Mouse (Mus musculus) forebrain, embryonic 12.5 days (tissue): Measurements from ENCODE around the gene Map3k11. TPM values are rescaled to one million over a fixed set of nuclear protein-coding genes. Genes with fewer than 3 reads are reported as not detected.

Experiments used
- ATAC-seq: fragments of 200-750 bp; cut with Nextera tagmentation; 2 replicates; pipeline ENCODE4 v1.8.0; 2017; ENCODE audit warnings: moderate TSS enrichment; ENCODE audit not compliant: low FRiP score
- H3K27ac ChIP-seq: fragments of 300-500 bp; sonication (generic); 2 replicates; pipeline ENCODE4 v1.5.1; 2016; ENCODE audit warnings: mild to moderate bottlenecking
- H3K27me3 ChIP-seq: fragments of 300-500 bp; sonication (generic); 2 replicates; pipeline ENCODE4 v1.6.1; 2016; ENCODE audit warnings: mild to moderate bottlenecking
- H3K36me3 ChIP-seq: fragments of 300-500 bp; sonication (generic); replicated peaks from 2 replicates; pipeline ENCODE4 v1.6.1; 2016; ENCODE audit warnings: mild to moderate bottlenecking
- H3K4me1 ChIP-seq: fragments of 300-500 bp; sonication (generic); 2 replicates; pipeline ENCODE4 v1.6.1; 2016
- H3K4me2 ChIP-seq: fragments of 300-500 bp; sonication (generic); 2 replicates; pipeline ENCODE4 v1.6.1; 2016; ENCODE audit warnings: mild to moderate bottlenecking, moderate library complexity
- H3K4me3 ChIP-seq: fragments of 300-500 bp; sonication (generic); replicated peaks from 2 replicates; pipeline ENCODE4 v1.5.1; 2016; ENCODE audit warnings: mild to moderate bottlenecking
- H3K9ac ChIP-seq: fragments of 300-500 bp; sonication (generic); 2 replicates; pipeline ENCODE4 v1.6.1; 2016; ENCODE audit warnings: mild to moderate bottlenecking
- H3K9me3 ChIP-seq: fragments of 300-500 bp; sonication (generic); 2 replicates; pipeline ENCODE4 v1.6.1; 2016
- WGBS: fragments of 180-500 bp; shearing (Covaris S2); methylation state at CpG from one replicate; pipeline ENCODE4 v1.1.7; 2016; 5-methylcytosine and 5-hydroxymethylcytosine counted together
- polyA plus RNA-seq: library from polyadenylated mRNA; unstranded; fragments of >200 nt; fragmentation: Nextera tagmentation; extraction: Ambion mirVana; gene quantifications from 2 replicates; pipeline ENCODE4 v1.2.1, GENCODE M21; 2016

Map3k11 gene
- polyA plus RNA-seq, 1 experiment from 2014 or later: 19.2 TPM

GRCm38 (mm10) chr19:5653969-5654719 lies 34.4 kb upstream of the Map3k11 start:
- Histone ChIP-seq H3K4me3 (peak overlapping the region; percentile 41), H3K27ac (no peak overlapping the region), H3K4me2 (peak overlapping the region; percentile 67), H3K27me3 (peaks cover 58% of the 10 kb centered on the region), H3K9me3 (no peaks in the 10 kb centered on the region), H3K4me1 (peaks cover 18% of the 10 kb centered on the region), H3K9ac (peak overlapping the region; percentile 47), H3K36me3 (0 out of 2 replicates have a peak, but pooled peaks cover 11% of the 10 kb centered on the region)
- under 1% methylated on average over 62 of the region's 62 CpGs for WGBS
- peak; percentile 76 for ATAC-seq

GRCm38 (mm10) chr19:5654720-5655298 lies 33.7 kb upstream of the Map3k11 start:
- Histone ChIP-seq H3K27me3 (peaks cover 58% of the 10 kb centered on the region), H3K4me2 (peak overlapping the region; percentile 67), H3K9ac (peak overlapping the region; percentile 30), H3K9me3 (no peaks in the 10 kb centered on the region), H3K36me3 (0 out of 2 replicates have a peak, but pooled peaks cover 11% of the 10 kb centered on the region), H3K27ac (no peak overlapping the region), H3K4me3 (peak overlapping the region; percentile 41), H3K4me1 (peaks cover 15% of the 10 kb centered on the region)
- ATAC-seq: no peak
- WGBS: 4% methylated on average over 43 of the region's 43 CpGs

- Histone ChIP-seq H3K9me3 (no peaks in the 10 kb centered on the region), H3K36me3 (peaks cover 18% of the 10 kb centered on the region), H3K9ac (no peak overlapping the region), H3K4me2 (no peak overlapping the region), H3K4me3 (no peak overlapping the region), H3K27ac (0 out of 2 replicates have a peak overlapping the region, but pooled peaks have one; percentile 13), H3K4me1 (peaks cover 19% of the 10 kb centered on the region), H3K27me3 (peaks cover 8% of the 10 kb centered on the region)
- ATAC-seq: no peak
- WGBS: 92% methylated on average over 16 of the region's 16 CpGs
Observed at GRCm38 (mm10) chr19:5660942-5661751, 27.4 kb upstream of the Map3k11 start.

- 83% methylated on average over 8 of the region's 8 CpGs for WGBS
- peak overlapping the region; percentile 56; the same call in 1 of the 2 replicates for H3K9ac ChIP-seq
- peak overlapping the region; percentile 39; the same call in 1 of the 2 replicates for H3K4me3 ChIP-seq
- H3K36me3 ChIP-seq: peaks cover 30% of the 10 kb centered on the region
- H3K27ac ChIP-seq: peak overlapping the region; percentile 42; the same call in 1 of the 2 replicates
- no peaks in the 10 kb centered on the region for H3K27me3 ChIP-seq
- H3K4me1 ChIP-seq: peaks cover 19% of the 10 kb centered on the region
- H3K9me3 ChIP-seq: no peaks in the 10 kb centered on the region
- peak overlapping the region; percentile 54 for H3K4me2 ChIP-seq
- ATAC-seq: no peak
Observed at GRCm38 (mm10) chr19:5662310-5662709, 26.2 kb upstream of the Map3k11 start.

- Histone ChIP-seq H3K4me1 (peaks cover 19% of the 10 kb centered on the region), H3K4me2 (peak within 1 kb of the TSS; percentile 54), H3K9me3 (no peaks in the 10 kb centered on the region), H3K27ac (peak within 1 kb of the TSS; percentile 42; the same call in 1 of the 2 replicates), H3K36me3 (peaks cover 39% of the 10 kb centered on the region), H3K4me3 (peak within 1 kb of the TSS; percentile 39), H3K27me3 (no peaks in the 10 kb centered on the region), H3K9ac (peak within 1 kb of the TSS; percentile 56)
- 1% methylated on average over 32 of the region's 32 CpGs for WGBS
- ATAC-seq: peak; percentile 90
Observed at GRCm38 (mm10) chr19:5662981-5663913, 25.3 kb upstream of the Map3k11 start, which contains the start of gene Sipa1. Gene Sipa1 (minus strand): TSS chr19:5663707.

- ATAC-seq: no peak
- H3K4me3 ChIP-seq: no peak overlapping the region
- no peak overlapping the region for H3K4me2 ChIP-seq
- 94% methylated on average over 10 of the region's 10 CpGs for WGBS
- H3K4me1 ChIP-seq: peaks cover 19% of the 10 kb centered on the region
- H3K36me3 ChIP-seq: peaks cover 54% of the 10 kb centered on the region
- H3K9me3 ChIP-seq: no peaks in the 10 kb centered on the region
- no peak overlapping the region for H3K27ac ChIP-seq
- H3K9ac ChIP-seq: no peak overlapping the region
- H3K27me3 ChIP-seq: no peaks in the 10 kb centered on the region
Observed at GRCm38 (mm10) chr19:5664669-5665257, 23.8 kb upstream of the Map3k11 start.

- Histone ChIP-seq H3K4me1 (peaks cover 19% of the 10 kb centered on the region), H3K9me3 (no peaks in the 10 kb centered on the region), H3K4me3 (no peak overlapping the region), H3K36me3 (peaks cover 61% of the 10 kb centered on the region), H3K9ac (no peak overlapping the region), H3K27ac (no peak overlapping the region), H3K4me2 (no peak overlapping the region), H3K27me3 (no peaks in the 10 kb centered on the region)
- 89% methylated on average over 15 of the region's 15 CpGs for WGBS
- no peak for ATAC-seq
Observed at GRCm38 (mm10) chr19:5665465-5665864, 23.1 kb upstream of the Map3k11 start.

GRCm38 (mm10) chr19:5666386-5666785 lies 22.2 kb upstream of the Map3k11 start:
- H3K4me1 ChIP-seq: peaks cover 17% of the 10 kb centered on the region

GRCm38 (mm10) chr19:5668372-5668771 lies 20.2 kb upstream of the Map3k11 start:
- H3K9me3 ChIP-seq: no peaks in the 10 kb centered on the region
- H3K4me2 ChIP-seq: no peak overlapping the region
- 90% methylated on average over 4 of the region's 4 CpGs for WGBS
- H3K36me3 ChIP-seq: peaks cover 90% of the 10 kb centered on the region
- no peak for ATAC-seq
- H3K4me1 ChIP-seq: peaks cover 8% of the 10 kb centered on the region
- H3K27ac ChIP-seq: no peak overlapping the region
- H3K27me3 ChIP-seq: no peaks in the 10 kb centered on the region
- H3K4me3 ChIP-seq: no peak overlapping the region
- H3K9ac ChIP-seq: no peak overlapping the region

More at GRCm38 (mm10) chr19:5666386-5666785, 22.2 kb upstream of the Map3k11 start:
- H3K9ac ChIP-seq: no peak overlapping the region; the same call in 1 of the 2 replicates
- no peaks in the 10 kb centered on the region for H3K9me3 ChIP-seq
- H3K27ac ChIP-seq: no peak overlapping the region
- H3K4me3 ChIP-seq: no peak overlapping the region
- ATAC-seq: no peak
- H3K27me3 ChIP-seq: no peaks in the 10 kb centered on the region
- 92% methylated on average over 18 of the region's 18 CpGs for WGBS
- peaks cover 70% of the 10 kb centered on the region for H3K36me3 ChIP-seq
- no peak overlapping the region for H3K4me2 ChIP-seq

- Histone ChIP-seq H3K27ac (no peak overlapping the region), H3K36me3 (peaks cover 92% of the 10 kb centered on the region), H3K9ac (no peak overlapping the region), H3K4me3 (no peak overlapping the region), H3K4me2 (no peak overlapping the region), H3K4me1 (no peaks in the 10 kb centered on the region), H3K9me3 (no peaks in the 10 kb centered on the region), H3K27me3 (no peaks in the 10 kb centered on the region)
- 91% methylated on average over 4 of the region's 4 CpGs for WGBS
- no peak for ATAC-seq
Observed at GRCm38 (mm10) chr19:5680432-5680831, 8.1 kb upstream of the Map3k11 start.

GRCm38 (mm10) chr19:5684236-5684635 lies 4.3 kb upstream of the Map3k11 start:
- Histone ChIP-seq H3K4me2 (no peak overlapping the region), H3K36me3 (peaks cover 74% of the 10 kb centered on the region), H3K27ac (no peak overlapping the region), H3K4me3 (no peak overlapping the region), H3K9ac (no peak overlapping the region), H3K9me3 (no peaks in the 10 kb centered on the region), H3K27me3 (no peaks in the 10 kb centered on the region), H3K4me1 (peaks cover 12% of the 10 kb centered on the region)
- no peak for ATAC-seq
- WGBS: 94% methylated on average over 12 of the region's 12 CpGs
